Mouse (Mus musculus) MEL (cell line): ENCODE results near the gene Ptk7. TPM values are rescaled to one million over a fixed set of nuclear protein-coding genes. Genes with fewer than 3 reads are reported as not detected.

Experiments
- DNase-seq: peaks from one replicate; pipeline ENCODE4 v3.0.0; 2011; ENCODE audit warnings: low read depth, low spot score
- H3K27ac ChIP-seq: 2 replicates; pipeline ENCODE4 v1.5.1; 2012; ENCODE audit warnings: low read depth, mild to moderate bottlenecking, control low read depth, low read length, moderate library complexity; ENCODE audit not compliant: control insufficient read depth
- H3K27me3 ChIP-seq, 2 experiments: fragments of 150-350 bp in 1 of 2; sonication (generic) in 1 of 2; 2 replicates each; pipeline ENCODE4 v1.6.1; 2012; ENCODE audit warnings: low read length in 2 of 2, mild to moderate bottlenecking in 2 of 2, improper control_type of control experiment in 1 of 2, moderate library complexity in 1 of 2; ENCODE audit not compliant: insufficient read depth in 2 of 2, control insufficient read depth in 1 of 2
- H3K36me3 ChIP-seq, 2 experiments: 2 replicates each; pipeline ENCODE4 v1.6.1; 2012 to 2014; ENCODE audit warnings: low read length in 2 of 2, improper control_type of control experiment in 1 of 2, inconsistent platforms in 1 of 2, mild to moderate bottlenecking in 1 of 2; ENCODE audit not compliant: insufficient read depth in 2 of 2, control insufficient read depth in 1 of 2
- H3K4me1 ChIP-seq, 2 experiments: fragments of 150-350 bp in 1 of 2; sonication (generic) in 1 of 2; 2 replicates each; pipeline ENCODE4 v1.6.1; 2012; ENCODE audit warnings: low read length in 2 of 2, improper control_type of control experiment in 1 of 2, mild to moderate bottlenecking in 1 of 2; ENCODE audit not compliant: insufficient read depth in 2 of 2, control insufficient read depth in 1 of 2
- H3K4me3 ChIP-seq, 2 experiments: fragments of 150-350 bp in 1 of 2; sonication (generic) in 1 of 2; 2 replicates each; pipeline ENCODE4 v1.5.1; 2012; ENCODE audit warnings: low read depth in 2 of 2, low read length in 2 of 2, mild to moderate bottlenecking in 2 of 2, moderate library complexity in 2 of 2, control low read depth in 1 of 2, improper control_type of control experiment in 1 of 2; ENCODE audit not compliant: control insufficient read depth in 1 of 2, insufficient read depth in 1 of 2
- H3K79me2 ChIP-seq: 2 replicates; pipeline ENCODE4 v1.6.1; 2012; ENCODE audit warnings: mild to moderate bottlenecking, low read length, moderate library complexity; ENCODE audit not compliant: control insufficient read depth, poor library complexity, insufficient read depth
- H3K9ac ChIP-seq: 2 replicates; pipeline ENCODE4 v1.6.1; 2012; ENCODE audit warnings: low read depth, mild to moderate bottlenecking, control low read depth, low read length, moderate library complexity; ENCODE audit not compliant: control insufficient read depth, poor library complexity, severe bottlenecking
- H3K9me3 ChIP-seq: fragments of 150-350 bp; sonication (generic); replicated peaks from 2 replicates; pipeline ENCODE4 v1.6.1; 2012; ENCODE audit warnings: mild to moderate bottlenecking, low read length, improper control_type of control experiment, moderate library complexity; ENCODE audit not compliant: insufficient read depth
- BHLHE40 ChIP-seq: IDR thresholded peaks from 2 replicates; pipeline ENCODE4 v1.6.1; 2012; ENCODE audit warnings: low read depth, mild to moderate bottlenecking, inconsistent platforms, low read length, improper control_type of control experiment, borderline replicate concordance
- CHD1 ChIP-seq: IDR thresholded peaks from 2 replicates; pipeline ENCODE4 v1.6.1; 2012; ENCODE audit warnings: low read depth, mild to moderate bottlenecking, inconsistent platforms, low read length, improper control_type of control experiment
- CHD2 ChIP-seq: IDR thresholded peaks from 2 replicates; pipeline ENCODE4 v1.6.1; 2011; ENCODE audit warnings: low read length, improper control_type of control experiment
- ELF1 ChIP-seq: IDR thresholded peaks from 2 replicates; pipeline ENCODE4 v1.6.1; 2014; ENCODE audit warnings: low read depth, mild to moderate bottlenecking, inconsistent platforms, low read length, improper control_type of control experiment, moderate library complexity
- ETS1 ChIP-seq: IDR thresholded peaks from 2 replicates; pipeline ENCODE4 v1.6.1; 2012; ENCODE audit warnings: low read depth, mild to moderate bottlenecking, inconsistent platforms, low read length, improper control_type of control experiment, moderate library complexity
- GATA1 ChIP-seq: IDR thresholded peaks from 2 replicates; pipeline ENCODE4 v1.6.1; 2011; ENCODE audit warnings: low read depth, low read length, improper control_type of control experiment
- HCFC1 ChIP-seq: IDR thresholded peaks from 2 replicates; pipeline ENCODE4 v1.6.1; 2012; ENCODE audit warnings: low read depth, mild to moderate bottlenecking, inconsistent platforms, low read length, improper control_type of control experiment, moderate library complexity
- JUND ChIP-seq: IDR thresholded peaks from 2 replicates; pipeline ENCODE4 v1.6.1; 2011; ENCODE audit warnings: low read depth, mild to moderate bottlenecking, improper control_type of control experiment, low read length
- MAFK ChIP-seq: IDR thresholded peaks from 2 replicates; pipeline ENCODE4 v1.6.1; 2011; ENCODE audit warnings: low read depth, mild to moderate bottlenecking, low read length, improper control_type of control experiment, borderline replicate concordance
- MAX ChIP-seq: IDR thresholded peaks from 2 replicates; pipeline ENCODE4 v1.6.1; 2011; ENCODE audit warnings: low read length, improper control_type of control experiment
- NELFE ChIP-seq: IDR thresholded peaks from 2 replicates; pipeline ENCODE4 v1.6.1; 2011; ENCODE audit warnings: low read depth, low read length, improper control_type of control experiment
- NRF1 ChIP-seq: IDR thresholded peaks from 2 replicates; pipeline ENCODE4 v1.6.1; 2014; ENCODE audit warnings: low read depth, mild to moderate bottlenecking, inconsistent platforms, low read length, improper control_type of control experiment, moderate library complexity; ENCODE audit not compliant: poor library complexity, insufficient read depth, severe bottlenecking
- POLR2A ChIP-seq, 2 experiments: IDR thresholded peaks; 2 replicates each; pipeline ENCODE4 v1.6.1; 2011 to 2012; ENCODE audit warnings: low read length in 2 of 2, mild to moderate bottlenecking in 2 of 2, control low read depth in 1 of 2, improper control_type of control experiment in 1 of 2, low read depth in 1 of 2, moderate library complexity in 1 of 2; ENCODE audit not compliant: control insufficient read depth in 1 of 2, insufficient read depth in 1 of 2, poor library complexity in 1 of 2
- POLR2AphosphoS5 ChIP-seq: IDR thresholded peaks from 2 replicates; pipeline ENCODE4 v1.6.1; 2012; ENCODE audit warnings: low read depth, borderline replicate concordance, mild to moderate bottlenecking, inconsistent platforms, low read length, moderate library complexity, mixed read lengths
- RAD21 ChIP-seq: IDR thresholded peaks from 2 replicates; pipeline ENCODE4 v1.6.1; 2011; ENCODE audit warnings: mild to moderate bottlenecking, low read depth, low read length, improper control_type of control experiment
- RCOR1 ChIP-seq: IDR thresholded peaks from 2 replicates; pipeline ENCODE4 v1.6.1; 2012; ENCODE audit warnings: low read depth, mild to moderate bottlenecking, inconsistent platforms, low read length, improper control_type of control experiment
- SIN3A ChIP-seq: IDR thresholded peaks from 2 replicates; pipeline ENCODE4 v1.6.1; 2012; ENCODE audit warnings: low read length, improper control_type of control experiment, inconsistent platforms
- UBTF ChIP-seq: IDR thresholded peaks from 2 replicates; pipeline ENCODE4 v1.6.1; 2012; ENCODE audit warnings: low read depth, mild to moderate bottlenecking, inconsistent platforms, low read length, improper control_type of control experiment, moderate library complexity, borderline replicate concordance; ENCODE audit not compliant: insufficient read depth
- USF1 ChIP-seq: IDR thresholded peaks from 2 replicates; pipeline ENCODE4 v1.6.1; 2014; ENCODE audit warnings: low read depth, mild to moderate bottlenecking, inconsistent platforms, low read length, improper control_type of control experiment, moderate library complexity
- ZC3H11A ChIP-seq: IDR thresholded peaks from 2 replicates; pipeline ENCODE4 v1.6.1; 2012; ENCODE audit warnings: low read depth, mild to moderate bottlenecking, inconsistent platforms, low read length, improper control_type of control experiment
- ZMIZ1 ChIP-seq: IDR thresholded peaks from 2 replicates; pipeline ENCODE4 v1.6.1; 2012; ENCODE audit warnings: low read depth, mild to moderate bottlenecking, inconsistent platforms, low read length, improper control_type of control experiment, moderate library complexity
- ZNF384 ChIP-seq: IDR thresholded peaks from 2 replicates; pipeline ENCODE4 v1.6.1; 2012; ENCODE audit warnings: low read depth, mild to moderate bottlenecking, inconsistent platforms, low read length, improper control_type of control experiment
- polyA plus RNA-seq, 2 experiments: library from polyadenylated mRNA; stranded (reverse) in 1 of 2; unstranded in 1 of 2; fragments of >175 nt in 1 of 2; fragments of >200 nt in 1 of 2; gene quantifications; 2 replicates each; pipeline versions ENCODE4 v1.2.1 to v1.2.4; 2012; ENCODE audit warnings: low replicate concordance in 2 of 2, low read depth in 1 of 2; ENCODE audit not compliant: insufficient read length in 2 of 2, insufficient read depth in 1 of 2, missing spikeins in 1 of 2
- total RNA-seq: library from RNA; depleted of rRNA; stranded (reverse); fragments of 300-350 nt; gene quantifications from 2 replicates; pipeline ENCODE4 v1.2.3, GENCODE M21; 2012

Ptk7 gene
- total and polyA plus RNA-seq, 3 experiments: 0.04 to 0.10 TPM; not detected in 1

GRCm38 (mm10) chr17:46605987-46606386 is 23.3 kb downstream of the Ptk7 start:
- no peak overlapping the region for H3K9ac ChIP-seq
- H3K79me2 ChIP-seq: no peaks in the 10 kb centered on the region
- H3K27ac ChIP-seq: no peak overlapping the region
- no peak overlapping the region for H3K4me3 ChIP-seq
- DNase-seq: no peak
- TF ChIP-seq NRF1: no peak
- no peak for TF ChIP-seq ZMIZ1
- no peak for TF ChIP-seq ZC3H11A
- TF ChIP-seq HCFC1: no peak
- TF ChIP-seq BHLHE40: no peak
- TF ChIP-seq POLR2A (IDR thresholded peaks at IDR 0.05; ENCODE audit: control insufficient read depth in 1 of 2, insufficient read depth in 1 of 2, low read depth in 1 of 2, low read length in 2 of 2, poor library complexity in 1 of 2): no peak
- no peak for TF ChIP-seq CHD2
- TF ChIP-seq RAD21: no peak
- no peak for TF ChIP-seq POLR2AphosphoS5
- no peak for TF ChIP-seq ETS1
- TF ChIP-seq SIN3A: no peak
- TF ChIP-seq ZNF384: no peak
- TF ChIP-seq NELFE: no peak
- peaks cover 0 to 2% of the 10 kb centered on the region in 2 experiments; a peak in 1 of 4 replicates for H3K27me3 ChIP-seq
- no peaks in the 10 kb centered on the region for H3K9me3 ChIP-seq
- no peaks in the 10 kb centered on the region for H3K36me3 ChIP-seq
- H3K4me1 ChIP-seq: no peaks in the 10 kb centered on the region

- H3K27me3 ChIP-seq: peaks cover 0 to 2% of the 10 kb centered on the region in 2 experiments; a peak in 1 of 4 replicates
- no peaks in the 10 kb centered on the region for H3K9me3 ChIP-seq
- no peaks in the 10 kb centered on the region for H3K4me1 ChIP-seq
- H3K9ac ChIP-seq: no peak overlapping the region
- H3K79me2 ChIP-seq: no peaks in the 10 kb centered on the region
- DNase-seq: no peak
- H3K27ac ChIP-seq: no peak overlapping the region
- H3K36me3 ChIP-seq: no peaks in the 10 kb centered on the region
- TF ChIP-seq JUND: no peak
- TF ChIP-seq ZMIZ1: no peak
- TF ChIP-seq UBTF: no peak
- TF ChIP-seq POLR2A (IDR thresholded peaks at IDR 0.05; ENCODE audit: control insufficient read depth in 1 of 2, insufficient read depth in 1 of 2, low read depth in 1 of 2, low read length in 2 of 2, poor library complexity in 1 of 2): no peak
- no peak for TF ChIP-seq GATA1
- TF ChIP-seq MAX: no peak
- TF ChIP-seq ELF1: no peak
- TF ChIP-seq MAFK: no peak
- TF ChIP-seq ZNF384: no peak
- no peak for TF ChIP-seq USF1
- no peak for TF ChIP-seq RCOR1
- TF ChIP-seq CHD1: no peak
- TF ChIP-seq, all 39 proteins: peak for 0
- no peak overlapping the region for H3K4me3 ChIP-seq
Observed at GRCm38 (mm10) chr17:46605126-46605525, 24.2 kb downstream of the Ptk7 start.
